8 mouse cellular contexts compared by ENCODE assay signal in genomic region chr3:127123376-127123775, GRCm38 (mm10).
DNase-seq lines count a peak whose midpoint lies in the region; ATAC-seq and TF ChIP-seq lines count a peak whose summit lies in the region.

No protein-coding gene starts in this region.

- intact Hi-C loops in heart, postnatal 14 days (cut with DNase I) = no loop called here

- H3K4me2 ChIP-seq in limb, embryonic 14.5 days (replicated peaks; ENCODE audit: low read depth, low read length, severe bottlenecking) = peak overlapping the region; percentile 21; the same call in 1 of the 2 replicates

- no peaks in the 10 kb centered on the region for H3K27me3 ChIP-seq in limb, embryonic 14.5 days (ENCODE audit: control insufficient read depth, insufficient read depth, low read length)

- H3K4me1 ChIP-seq in brown adipose tissue, adult 24 weeks (ENCODE audit: control insufficient read depth, insufficient read depth, insufficient read length, low read length) = 0 out of 2 replicates have a peak, but pooled peaks cover 5% of the 10 kb centered on the region
- peaks cover 25% of the 10 kb centered on the region for H3K4me1 ChIP-seq in limb, embryonic 14.5 days (ENCODE audit: control insufficient read depth, insufficient read depth, low read length)

- H3K27ac ChIP-seq in brown adipose tissue, adult 24 weeks (replicated peaks; ENCODE audit: low read depth, low read length) = no peak overlapping the region
- no peak overlapping the region; the same call in 1 of the 2 replicates for H3K27ac ChIP-seq in limb, embryonic 14.5 days (replicated peaks; ENCODE audit: low read depth, low read length)

- H3K9me3 ChIP-seq in limb, embryonic 14.5 days (ENCODE audit: control insufficient read depth, low read length) = no peaks in the 10 kb centered on the region

- H3K36me3 ChIP-seq in limb, embryonic 14.5 days (ENCODE audit: control insufficient read depth, insufficient read depth, low read length) = no peaks in the 10 kb centered on the region

- ATAC-seq in limb, embryonic 14.5 days (ENCODE audit: low FRiP score, low read depth) = no peak

- no peak for TF ChIP-seq POLR2A in limb, embryonic 14.5 days (IDR thresholded peaks at IDR 0.05; ENCODE audit: borderline replicate concordance, extremely low read depth, insufficient read depth, insufficient read length)

- peak; percentile 37 for DNase-seq in R1 (ENCODE audit: low read depth, low spot score)
- peak; percentile 17 to 25 for DNase-seq in heart, postnatal 14 days
- DNase-seq in limb, embryonic 14.5 days (ENCODE audit: low spot score) = no peak
- no peak for DNase-seq in natural killer cell, adult 2 months (ENCODE audit: low spot score in 2 of 2)
- no peak for DNase-seq in cerebellum, adult 11-12 months
- no peak for DNase-seq in frontal cortex, postnatal 14 days (ENCODE audit: low spot score in 2 of 2)
- DNase-seq in frontal cortex, postnatal 36 days (ENCODE audit: low spot score in 2 of 2) = no peak

- peak overlapping the region; percentile 38 for H3K4me3 ChIP-seq in brown adipose tissue, adult 24 weeks (ENCODE audit: insufficient read depth, low read depth, low read length)
- no peak overlapping the region for H3K4me3 ChIP-seq in limb, embryonic 14.5 days (replicated peaks; ENCODE audit: low read length)

- WGBS in limb, embryonic 14.5 days = 9% methylated on average over 8 of the region's 8 CpGs

- H3K9ac ChIP-seq in limb, embryonic 14.5 days (ENCODE audit: low read depth, low read length, severe bottlenecking) = 0 out of 2 replicates have a peak overlapping the region, but pooled peaks have one; percentile 17

Comparison
In these comparisons a context has a peak if more than half of its experiments do, and no peak if none do; other contexts are left out.
1. DNase-seq: peak in R1 (single experiment) and heart, postnatal 14 days (2 of 2); none in limb, embryonic 14.5 days (single experiment), natural killer cell, adult 2 months (0 of 2), cerebellum, adult 11-12 months (single experiment), frontal cortex, postnatal 14 days (0 of 2) and frontal cortex, postnatal 36 days (0 of 2).